Mouse (Mus musculus) neural tube, embryonic 15.5 days (tissue): ENCODE data around the gene Tecpr2. TPM values are rescaled to one million over a fixed set of nuclear protein-coding genes. Genes with fewer than 3 reads are reported as not detected.

ENCODE experiments used
- ATAC-seq: fragments of 200-750 bp; cut with Nextera tagmentation; 2 replicates; pipeline ENCODE4 v1.8.0; 2017; ENCODE audit warnings: mild to moderate bottlenecking, moderate TSS enrichment, moderate library complexity; ENCODE audit not compliant: low FRiP score
- H3K27ac ChIP-seq: fragments of 300-500 bp; sonication (generic); replicated peaks from 2 replicates; pipeline ENCODE4 v1.5.1; 2015; ENCODE audit warnings: mild to moderate bottlenecking, inconsistent platforms
- H3K27me3 ChIP-seq: fragments of 300-500 bp; sonication (generic); replicated peaks from 2 replicates; pipeline ENCODE4 v1.6.1; 2015; ENCODE audit warnings: inconsistent platforms
- H3K36me3 ChIP-seq: fragments of 300-500 bp; sonication (generic); 2 replicates; pipeline ENCODE4 v1.6.1; 2015; ENCODE audit warnings: inconsistent platforms
- H3K4me1 ChIP-seq: fragments of 300-500 bp; sonication (generic); 2 replicates; pipeline ENCODE4 v1.6.1; 2015; ENCODE audit warnings: inconsistent platforms
- H3K4me2 ChIP-seq: fragments of 300-500 bp; sonication (generic); 2 replicates; pipeline ENCODE4 v1.6.1; 2015; ENCODE audit warnings: inconsistent platforms, mild to moderate bottlenecking, moderate library complexity
- H3K4me3 ChIP-seq: fragments of 300-500 bp; sonication (generic); replicated peaks from 2 replicates; pipeline ENCODE4 v1.5.1; 2015; ENCODE audit warnings: mild to moderate bottlenecking, inconsistent platforms
- H3K9ac ChIP-seq: fragments of 300-500 bp; sonication (generic); replicated peaks from 2 replicates; pipeline ENCODE4 v1.6.1; 2015; ENCODE audit warnings: mild to moderate bottlenecking, inconsistent platforms
- H3K9me3 ChIP-seq: fragments of 300-500 bp; sonication (generic); replicated peaks from 2 replicates; pipeline ENCODE4 v1.6.1; 2016; ENCODE audit warnings: inconsistent platforms
- WGBS: fragments of 180-500 bp; shearing (Covaris S2); methylation state at CpG from one replicate; pipeline ENCODE4 v1.1.7; 2015; ENCODE audit warnings: mixed read lengths; 5-methylcytosine and 5-hydroxymethylcytosine counted together
- polyA plus RNA-seq: library from polyadenylated mRNA; unstranded; fragments of >200 nt; fragmentation: Nextera tagmentation; extraction: Ambion mirVana; gene quantifications from 2 replicates; pipeline ENCODE4 v1.2.1, GENCODE M21; 2015

Tecpr2 gene
- 6.2 TPM in 2 replicates for polyA plus RNA-seq

DNA sequence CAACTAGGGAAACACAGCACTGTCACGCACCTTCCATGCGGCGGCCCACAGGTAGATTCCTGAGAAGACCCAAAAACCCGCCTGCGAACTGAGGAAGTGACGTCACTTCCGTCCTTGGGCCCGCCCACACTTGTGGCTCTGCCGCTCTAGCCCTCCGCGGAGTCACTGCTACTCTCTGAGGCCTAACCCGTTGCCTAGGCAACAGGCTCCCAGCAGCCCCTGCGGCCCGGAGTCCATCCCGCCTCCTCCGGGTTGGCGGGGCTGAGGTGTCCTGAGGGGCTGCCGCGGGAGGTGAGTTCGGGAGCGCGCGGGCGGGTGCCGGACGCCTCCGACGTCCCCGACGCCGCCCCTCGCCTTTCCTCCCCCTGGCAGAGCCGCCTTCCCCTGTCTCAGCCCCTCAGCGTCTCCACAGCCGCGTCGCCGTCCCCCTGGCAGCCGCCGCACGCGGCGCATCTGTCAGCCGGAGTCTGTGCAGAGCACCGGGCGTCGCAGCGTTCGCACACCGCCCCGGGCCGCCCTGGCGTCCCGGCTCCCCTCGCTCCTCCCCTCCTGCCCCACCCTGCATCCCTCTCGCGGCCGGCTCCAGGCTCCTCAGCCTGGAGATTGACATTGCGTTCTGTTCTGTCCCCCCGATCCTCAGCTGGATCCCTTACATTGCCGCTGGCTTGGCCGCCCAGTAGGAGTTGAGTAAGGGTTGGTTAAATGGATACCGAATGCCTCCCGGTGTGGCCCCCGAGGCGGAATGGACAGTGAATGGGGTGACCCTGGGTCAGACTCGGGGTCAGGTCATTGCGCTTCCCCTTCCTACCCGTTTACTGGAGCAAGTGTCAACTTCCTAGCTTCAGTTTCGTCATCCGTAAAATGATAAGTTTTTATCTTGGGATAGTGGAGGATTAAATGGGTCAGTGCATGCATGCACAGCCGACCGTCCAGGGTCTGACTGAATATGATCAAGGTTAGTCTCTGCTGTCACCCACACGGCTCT lies at the start of gene Tecpr2, which contains the start of gene Cinp:
TSS of gene Tecpr2 (plus strand) at position 229 of the 985 bp plus-strand sequence.
TSS of gene Cinp (minus strand) at position 110 of the 985 bp plus-strand sequence.
- Histone ChIP-seq H3K9ac (peak within 1 kb of the TSS; percentile 74), H3K9me3 (no peaks in the 10 kb centered on the region), H3K4me1 (peaks cover 21% of the 10 kb centered on the region), H3K4me3 (peak within 1 kb of the TSS; percentile 73), H3K36me3 (no peaks in the 10 kb centered on the region), H3K4me2 (peak within 1 kb of the TSS; percentile 92), H3K27me3 (no peaks in the 10 kb centered on the region), H3K27ac (peak within 1 kb of the TSS; percentile 92)
- WGBS: under 1% methylated on average over 68 of the region's 74 CpGs
- ATAC-seq: peak; percentile 99

- H3K4me1 ChIP-seq: peaks cover 38% of the 10 kb centered on the region
- peak within 1 kb of the TSS; percentile 58 for H3K9ac ChIP-seq
- H3K27me3 ChIP-seq: peaks cover 17% of the 10 kb centered on the region
- no peaks in the 10 kb centered on the region for H3K36me3 ChIP-seq
- under 1% methylated on average over 71 of the region's 71 CpGs for WGBS
- H3K27ac ChIP-seq: peak within 1 kb of the TSS; percentile 75
- H3K4me2 ChIP-seq: peak within 1 kb of the TSS; percentile 65
- peak within 1 kb of the TSS; percentile 73 for H3K4me3 ChIP-seq
- H3K9me3 ChIP-seq: no peaks in the 10 kb centered on the region
- ATAC-seq: peak; percentile 88
Measured at GRCm38 (mm10) chr12:110840348-110841198, 48.5 kb upstream of the Tecpr2 start, which contains the start of gene Mok. TSS of gene Mok (minus strand) at chr12:110840939.

GRCm38 (mm10) chr12:110841731-110842493 lies 47.2 kb upstream of the Tecpr2 start:
- 76% methylated on average over 5 of the region's 5 CpGs for WGBS
- no peak for ATAC-seq
- Histone ChIP-seq H3K9me3 (no peaks in the 10 kb centered on the region), H3K4me3 (no peak overlapping the region), H3K27me3 (peaks cover 29% of the 10 kb centered on the region), H3K36me3 (no peaks in the 10 kb centered on the region), H3K9ac (no peak overlapping the region), H3K4me2 (0 out of 2 replicates have a peak overlapping the region, but pooled peaks have one; percentile 65), H3K4me1 (peaks cover 43% of the 10 kb centered on the region), H3K27ac (no peak overlapping the region)

GRCm38 (mm10) chr12:110843194-110844048 lies 45.6 kb upstream of the Tecpr2 start:
- Histone ChIP-seq H3K36me3 (no peaks in the 10 kb centered on the region), H3K4me2 (peak overlapping the region; percentile 65), H3K27ac (no peak overlapping the region), H3K4me1 (peaks cover 37% of the 10 kb centered on the region), H3K9me3 (no peaks in the 10 kb centered on the region), H3K4me3 (peak overlapping the region; percentile 41), H3K27me3 (peaks cover 32% of the 10 kb centered on the region), H3K9ac (peak overlapping the region; percentile 39; the same call in 1 of the 2 replicates)
- WGBS: 21% methylated on average over 32 of the region's 32 CpGs
- no peak; the same call in 1 of the 2 replicates for ATAC-seq

- Histone ChIP-seq H3K9me3 (no peaks in the 10 kb centered on the region), H3K4me3 (peak overlapping the region; percentile 41), H3K9ac (peak overlapping the region; percentile 39; the same call in 1 of the 2 replicates), H3K27ac (0 out of 2 replicates have a peak overlapping the region, but pooled peaks have one; percentile 37), H3K36me3 (no peaks in the 10 kb centered on the region), H3K27me3 (peaks cover 32% of the 10 kb centered on the region), H3K4me2 (peak overlapping the region; percentile 65), H3K4me1 (peaks cover 33% of the 10 kb centered on the region)
- ATAC-seq: no peak
- WGBS: under 1% methylated on average over 42 of the region's 42 CpGs
Measured at GRCm38 (mm10) chr12:110844227-110845130, 44.6 kb upstream of the Tecpr2 start.

DNA sequence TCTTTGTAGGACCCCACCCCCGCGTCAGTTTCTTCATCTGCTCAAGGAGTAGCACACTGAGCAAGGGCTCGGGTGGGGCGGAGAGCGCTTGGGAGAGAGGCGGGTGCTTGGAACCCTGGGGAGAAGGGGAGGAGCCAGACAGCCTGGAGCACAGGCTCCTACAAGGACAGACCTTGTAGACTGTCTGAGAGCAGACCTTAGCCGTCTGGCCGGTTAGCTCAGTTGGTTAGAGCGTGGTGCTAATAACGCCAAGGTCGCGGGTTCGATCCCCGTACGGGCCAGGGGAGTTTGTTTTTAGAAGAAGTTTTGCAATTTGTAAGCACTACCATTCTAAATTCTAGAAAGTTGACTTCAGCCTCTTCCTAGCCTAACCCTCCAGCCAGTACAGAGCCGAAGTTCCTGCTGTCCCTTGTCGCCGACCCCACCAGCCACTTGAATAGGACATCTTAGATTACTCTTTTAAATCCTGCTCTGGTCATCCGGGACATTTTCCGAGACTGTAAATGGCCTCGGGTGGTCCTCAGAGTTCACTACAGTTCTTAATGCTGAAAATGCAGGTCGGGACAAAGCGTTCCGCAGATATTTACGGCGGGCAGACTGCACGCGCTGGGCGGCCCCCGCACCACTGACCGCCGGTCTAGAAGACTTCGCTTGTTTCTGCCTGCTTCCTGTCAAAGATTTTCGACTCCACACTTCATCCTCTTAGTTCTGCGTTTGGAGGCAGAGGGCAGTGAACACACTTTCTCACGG lies 43.8 kb upstream of the Tecpr2 start:
- Histone ChIP-seq H3K27ac (peak overlapping the region; percentile 41; the same call in 1 of the 2 replicates), H3K4me1 (peaks cover 29% of the 10 kb centered on the region), H3K4me2 (peak overlapping the region; percentile 65), H3K9ac (peak overlapping the region; percentile 24), H3K27me3 (peaks cover 32% of the 10 kb centered on the region), H3K4me3 (peak overlapping the region; percentile 41), H3K36me3 (no peaks in the 10 kb centered on the region), H3K9me3 (no peaks in the 10 kb centered on the region)
- WGBS: under 1% methylated on average over 36 of the region's 36 CpGs
- peak; percentile 46; the same call in 1 of the 2 replicates for ATAC-seq

- ATAC-seq: no peak
- H3K27ac ChIP-seq: no peak overlapping the region
- 71% methylated on average over 6 of the region's 6 CpGs for WGBS
- H3K36me3 ChIP-seq: no peaks in the 10 kb centered on the region
- H3K27me3 ChIP-seq: peaks cover 32% of the 10 kb centered on the region
- peak overlapping the region; percentile 24; the same call in 1 of the 2 replicates for H3K9ac ChIP-seq
- no peaks in the 10 kb centered on the region for H3K9me3 ChIP-seq
- peak overlapping the region; percentile 65 for H3K4me2 ChIP-seq
- H3K4me1 ChIP-seq: peaks cover 36% of the 10 kb centered on the region
- peak overlapping the region; percentile 41; the same call in 1 of the 2 replicates for H3K4me3 ChIP-seq
Measured at GRCm38 (mm10) chr12:110846191-110846765, 42.8 kb upstream of the Tecpr2 start.

- ATAC-seq: peak; percentile 91
Measured at GRCm38 (mm10) chr12:110850010-110850928, 38.8 kb upstream of the Tecpr2 start, which contains the start of gene Zfp839. TSS of gene Zfp839 (plus strand) at chr12:110850253.

More at GRCm38 (mm10) chr12:110850010-110850928, 38.8 kb upstream of the Tecpr2 start, which contains the start of gene Zfp839:
- Histone ChIP-seq H3K27me3 (peaks cover 17% of the 10 kb centered on the region), H3K27ac (peak within 1 kb of the TSS; percentile 79), H3K4me3 (peak within 1 kb of the TSS; percentile 88), H3K9me3 (no peaks in the 10 kb centered on the region), H3K9ac (peak within 1 kb of the TSS; percentile 81), H3K36me3 (peaks cover 6% of the 10 kb centered on the region), H3K4me2 (peak within 1 kb of the TSS; percentile 83), H3K4me1 (peaks cover 26% of the 10 kb centered on the region)
- WGBS: under 1% methylated on average over 88 of the region's 89 CpGs
